In the genomic region with DNA sequence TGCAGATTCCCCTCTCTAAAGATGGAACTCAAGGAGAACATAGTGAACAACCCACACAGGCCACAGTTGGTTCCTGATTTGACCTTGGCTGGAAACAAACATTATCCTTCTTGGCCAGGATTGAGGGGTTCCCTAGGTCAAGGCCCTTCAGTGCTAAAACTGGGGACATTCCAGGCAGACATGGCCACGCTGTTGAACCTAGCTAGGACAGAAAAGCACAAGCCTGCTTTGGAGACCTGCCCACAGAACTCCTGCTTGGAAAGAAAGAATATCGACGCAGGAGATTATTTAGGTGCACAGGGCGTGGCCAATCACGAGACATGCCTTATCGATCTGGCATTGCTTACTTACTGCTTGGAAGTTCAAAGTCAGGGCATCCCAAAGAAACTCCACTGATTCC, we compare ENCODE assay signal across 28 mouse cellular contexts.
"Had no signal": no experiment of that assay in that cellular context is flagged by ENCODE, and none has a peak within 500 bp of the region (broad histone marks: within the 10 kb centered on the region; RNA-seq: fewer than 3 reads in every experiment).

No protein-coding gene starts in this region.

- ATAC-seq: forebrain, embryonic 13.5 days; forebrain, embryonic 14.5 days; forebrain, embryonic 15.5 days; forebrain, embryonic 16.5 days; forebrain, postnatal 0 days had no signal

- H3K36me3 ChIP-seq: embryonic facial prominence, embryonic 10.5 days; embryonic facial prominence, embryonic 12.5 days; embryonic facial prominence, embryonic 13.5 days; embryonic facial prominence, embryonic 15.5 days; forebrain, embryonic 10.5 days; forebrain, embryonic 12.5 days; forebrain, embryonic 15.5 days had no signal

- H3K4me3 ChIP-seq: embryonic facial prominence, embryonic 10.5 days; embryonic facial prominence, embryonic 12.5 days; embryonic facial prominence, embryonic 13.5 days; embryonic facial prominence, embryonic 15.5 days; erythroblast, embryonic 14.5 days; forebrain, embryonic 10.5 days; forebrain, embryonic 12.5 days; forebrain, embryonic 13.5 days; forebrain, embryonic 15.5 days; gastrocnemius, adult 2 months had no signal

- H3K9me3 ChIP-seq: embryonic facial prominence, embryonic 12.5 days; embryonic facial prominence, embryonic 13.5 days; embryonic facial prominence, embryonic 15.5 days; forebrain, embryonic 12.5 days; forebrain, embryonic 15.5 days had no signal

- H3K4me1 ChIP-seq: embryonic facial prominence, embryonic 10.5 days had no signal

- H3K27ac ChIP-seq: embryonic facial prominence, embryonic 10.5 days; embryonic facial prominence, embryonic 12.5 days; embryonic facial prominence, embryonic 13.5 days; embryonic facial prominence, embryonic 15.5 days; forebrain, embryonic 10.5 days; forebrain, embryonic 12.5 days; forebrain, embryonic 13.5 days; forebrain, embryonic 15.5 days; gastrocnemius, adult 2 months had no signal

- H3K9ac ChIP-seq: embryonic facial prominence, embryonic 12.5 days; embryonic facial prominence, embryonic 13.5 days; embryonic facial prominence, embryonic 15.5 days; forebrain, embryonic 12.5 days; forebrain, embryonic 13.5 days; forebrain, embryonic 15.5 days; forebrain, postnatal 0 days had no signal

- H3K4me2 ChIP-seq: embryonic facial prominence, embryonic 12.5 days; embryonic facial prominence, embryonic 13.5 days; embryonic facial prominence, embryonic 15.5 days; forebrain, embryonic 12.5 days; forebrain, embryonic 13.5 days; forebrain, embryonic 15.5 days had no signal

- DNase-seq: cerebellum, adult 18-20 months; cerebellum, adult 2 months; cerebellum, adult 8-10 months; cerebellum, adult 9-10 months; cerebellum, adult 9-11 months; cerebellum, postnatal 10 days; cerebellum, postnatal 14 days; cerebellum, postnatal 25 days; cerebellum, postnatal 36 days; embryo, embryonic 11 days; forebrain, postnatal 0 days; gastrocnemius, adult 2 months; gastrocnemius, postnatal 10 days; gastrocnemius, postnatal 14 days; gastrocnemius, postnatal 25 days; gastrocnemius, postnatal 36 days; heart, adult 18-20 months had no signal

- H3K27me3 ChIP-seq: embryonic facial prominence, embryonic 12.5 days; embryonic facial prominence, embryonic 13.5 days; embryonic facial prominence, embryonic 15.5 days; forebrain, embryonic 12.5 days; forebrain, embryonic 13.5 days; forebrain, embryonic 15.5 days had no signal
